ENCODE assay signal across 11 mouse cellular contexts in genomic region chr1:39217584-39217983, GRCm38 (mm10). TPM values are rescaled to one million over a fixed set of nuclear protein-coding genes. Genes with fewer than 3 reads are reported as not detected.
DNase-seq lines count a peak whose midpoint lies in the region.
"Had no signal": no experiment of that assay in that cellular context is flagged by ENCODE, and none has a peak within 500 bp of the region (broad histone marks: within the 10 kb centered on the region; RNA-seq: fewer than 3 reads in every experiment).

No protein-coding gene starts in this region.

- DNase-seq in cerebellum, postnatal 14 days = peak; percentile 5 to 42
- DNase-seq in cerebellum, adult 9-11 months = no peak
- DNase-seq in layer of hippocampus, postnatal 10 days (ENCODE audit: low spot score in 2 of 2) = peak; percentile 29 to 30
- DNase-seq in layer of hippocampus, adult 11-12 months (ENCODE audit: low spot score) = no peak
- DNase-seq in 416B (ENCODE audit: low read depth) = peak; percentile 6
- DNase-seq in ZHBTc4 (ENCODE audit: low read depth, low spot score) = peak; percentile 66
- no peak for DNase-seq in thymus, postnatal 14 days
- DNase-seq in cerebellum, adult 8-10 months = no peak
- DNase-seq: adrenal gland, adult 8-10 months; cerebellum, adult 9-10 months had no signal

RNA-seq across cellular contexts. Expression of gene Npas2, which starts 24.1 kb away (rescaled TPM):
- 10 to 100 TPM; 19.8 to 21.3 TPM for total RNA-seq in layer of hippocampus, postnatal 10 days (2021)
- total RNA-seq: megakaryocyte, adult 5-6 weeks had no signal

Comparison
In these comparisons a context has a peak if more than half of its experiments do, and no peak if none do; other contexts are left out.
1. DNase-seq: peak in cerebellum, postnatal 14 days (2 of 2), layer of hippocampus, postnatal 10 days (2 of 2), 416B (single experiment) and ZHBTc4 (single experiment); none in cerebellum, adult 9-11 months (single experiment), layer of hippocampus, adult 11-12 months (single experiment), thymus, postnatal 14 days (single experiment) and cerebellum, adult 8-10 months (single experiment).